Mouse (Mus musculus): Measurements from ENCODE around the gene Nat8f1.

GRCm38 (mm10) chr6:85957581-85957980 lies 42.1 kb upstream of the Nat8f1 start:
- TF ChIP-seq HCFC1 (IDR thresholded peaks at IDR 0.05; ENCODE audit: borderline replicate concordance, insufficient read depth, low read length) (no peak), ZNF384 (IDR thresholded peaks at IDR 0.05; ENCODE audit: low read depth, low read length) (no peak), MAFK (IDR thresholded peaks at IDR 0.05; ENCODE audit: insufficient read depth, low read depth, low read length) (no peak), ZC3H11A (IDR thresholded peaks at IDR 0.05; ENCODE audit: borderline replicate concordance, low read depth, low read length) (no peak)
